Mouse (Mus musculus): ENCODE data around the gene Pias1. TPM values are rescaled to one million over a fixed set of nuclear protein-coding genes. Genes with fewer than 3 reads are reported as not detected.

The Pias1 gene
- total and polyA plus RNA-seq, 2 experiments from 2014 or later = 37.2 to 48.7 TPM

DNA sequence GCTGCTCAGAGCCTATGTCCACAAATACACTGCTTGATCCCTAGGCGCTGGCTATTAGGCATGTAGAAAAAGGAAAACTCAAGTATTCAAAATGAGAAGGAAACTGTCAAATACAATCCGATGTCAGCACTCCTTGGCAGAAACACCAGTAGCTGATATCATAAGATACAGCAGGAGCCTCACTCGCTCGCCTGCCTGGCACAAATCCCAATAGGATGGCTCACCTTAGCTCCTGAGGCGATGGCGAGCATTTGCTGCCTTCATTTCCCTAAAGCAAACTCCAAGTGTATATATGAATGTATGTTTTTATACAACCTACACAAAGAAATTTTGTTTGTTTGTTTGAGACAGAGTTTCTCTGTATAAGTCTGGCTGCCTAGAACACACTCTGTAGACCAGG is 42.4 kb downstream of the Pias1 start:
- H3K9ac ChIP-seq (replicated peaks; ENCODE audit: low read length) = no peak overlapping the region
- no peak for ATAC-seq
- H3K36me3 ChIP-seq (ENCODE audit: insufficient read depth, low read length) = no peaks in the 10 kb centered on the region
- H3K4me3 ChIP-seq (ENCODE audit: low read length) = no peak overlapping the region
- no peaks in the 10 kb centered on the region for H3K9me3 ChIP-seq (ENCODE audit: low read length)
- DNase-seq (ENCODE audit: low spot score) = no peak
- no peaks in the 10 kb centered on the region for H3K27me3 ChIP-seq (ENCODE audit: insufficient read depth, low read length)
- H3K27ac ChIP-seq = no peak overlapping the region
- no peak for TF ChIP-seq CTCF (IDR thresholded peaks at IDR 0.05; ENCODE audit: low read depth)
- WGBS = 93% methylated on average over 6 of the region's 6 CpGs
- no peaks in the 10 kb centered on the region for H3K4me1 ChIP-seq (ENCODE audit: insufficient read depth, low read length)
- no peak overlapping the region for H3K4me2 ChIP-seq (ENCODE audit: low read depth, low read length)

DNA sequence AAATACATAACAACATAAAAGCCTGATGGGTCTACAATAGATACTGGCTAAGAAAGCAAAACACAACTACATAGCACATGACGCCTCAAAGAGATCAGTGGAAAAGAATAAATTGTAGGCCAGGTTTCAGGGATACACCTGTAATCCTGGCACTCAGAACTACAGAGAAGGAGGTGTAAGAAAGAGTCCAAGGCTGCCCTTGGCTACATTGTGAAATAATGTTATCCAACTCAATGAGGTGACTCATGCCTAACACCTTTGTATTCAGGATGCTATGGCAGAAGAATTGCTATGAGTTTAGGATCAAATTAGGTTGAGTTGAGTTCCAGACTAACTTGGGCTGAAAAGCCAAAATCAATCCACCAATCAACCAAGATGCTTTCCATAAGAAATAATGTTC is 43.7 kb downstream of the Pias1 start:
- no peaks in the 10 kb centered on the region for H3K36me3 ChIP-seq (ENCODE audit: insufficient read depth, low read length)
- 98% methylated on average over 1 of the region's 1 CpGs for WGBS
- ATAC-seq (no peak), DNase-seq (ENCODE audit: low spot score) (no peak)
- H3K27me3 ChIP-seq (ENCODE audit: insufficient read depth, low read length) = no peaks in the 10 kb centered on the region
- H3K4me1 ChIP-seq (ENCODE audit: insufficient read depth, low read length) = no peaks in the 10 kb centered on the region
- H3K9me3 ChIP-seq (ENCODE audit: low read length) = no peaks in the 10 kb centered on the region
- no peak overlapping the region for H3K4me3 ChIP-seq (ENCODE audit: low read length)
- TF ChIP-seq CTCF (IDR thresholded peaks at IDR 0.05; ENCODE audit: low read depth) = no peak
- H3K4me2 ChIP-seq (ENCODE audit: low read depth, low read length) = no peak overlapping the region
- no peak overlapping the region for H3K27ac ChIP-seq
- no peak overlapping the region for H3K9ac ChIP-seq (replicated peaks; ENCODE audit: low read length)

DNA sequence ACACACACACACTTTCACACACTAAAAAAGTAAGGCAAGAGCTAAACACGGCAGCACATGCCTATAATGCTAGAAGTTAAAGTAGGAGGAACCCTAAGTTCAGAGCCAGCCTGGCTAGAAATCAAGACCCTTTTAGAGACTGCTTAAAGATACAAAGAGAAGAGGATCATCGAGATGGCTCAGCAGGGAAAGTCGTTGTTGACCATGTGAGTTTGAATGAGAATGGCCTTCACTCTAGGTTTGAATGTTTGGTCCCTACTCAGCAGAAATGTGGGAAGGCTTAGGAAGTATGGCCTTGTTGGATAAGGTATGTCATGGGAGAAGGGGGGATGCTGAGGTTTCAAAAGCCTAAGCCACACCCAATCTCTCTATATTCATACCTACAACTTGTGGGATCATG is 46.8 kb downstream of the Pias1 start:
- 74% methylated on average over 3 of the region's 3 CpGs for WGBS
- Histone ChIP-seq H3K27ac (no peak overlapping the region), H3K36me3 (ENCODE audit: insufficient read depth, low read length) (no peaks in the 10 kb centered on the region), H3K9ac (replicated peaks; ENCODE audit: low read length) (no peak overlapping the region), H3K9me3 (ENCODE audit: low read length) (no peaks in the 10 kb centered on the region), H3K4me2 (ENCODE audit: low read depth, low read length) (no peak overlapping the region), H3K4me3 (ENCODE audit: low read length) (no peak overlapping the region), H3K4me1 (ENCODE audit: insufficient read depth, low read length) (no peaks in the 10 kb centered on the region), H3K27me3 (ENCODE audit: insufficient read depth, low read length) (no peaks in the 10 kb centered on the region)
- TF ChIP-seq CTCF (IDR thresholded peaks at IDR 0.05; ENCODE audit: low read depth) = no peak
- ATAC-seq (no peak), DNase-seq (ENCODE audit: low spot score) (no peak)

DNA sequence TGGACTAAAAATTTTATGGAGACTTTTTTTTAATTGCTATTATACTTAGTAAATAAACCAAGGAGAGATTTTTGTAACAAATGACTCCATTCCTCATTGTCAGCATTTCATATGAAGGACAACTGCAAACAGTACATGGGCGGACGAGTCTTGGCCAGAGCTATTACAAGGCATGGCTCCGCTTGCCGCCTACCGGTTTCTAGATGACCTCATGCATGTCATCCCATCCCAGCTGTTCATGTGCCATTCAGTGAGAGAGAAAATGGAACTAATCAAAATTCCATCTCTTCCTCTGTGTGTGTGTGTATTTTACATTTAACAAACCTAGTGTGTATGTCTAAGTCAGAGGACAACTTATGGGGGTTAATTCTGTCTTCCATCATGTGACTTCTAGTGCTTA is 51.9 kb downstream of the Pias1 start:
- Histone ChIP-seq H3K4me1 (ENCODE audit: insufficient read depth, low read length) (0 out of 2 replicates have a peak, but pooled peaks cover 4% of the 10 kb centered on the region), H3K4me2 (ENCODE audit: low read depth, low read length) (no peak overlapping the region), H3K36me3 (ENCODE audit: insufficient read depth, low read length) (no peaks in the 10 kb centered on the region), H3K9ac (replicated peaks; ENCODE audit: low read length) (no peak overlapping the region), H3K27ac (no peak overlapping the region), H3K9me3 (ENCODE audit: low read length) (no peaks in the 10 kb centered on the region), H3K27me3 (ENCODE audit: insufficient read depth, low read length) (no peaks in the 10 kb centered on the region), H3K4me3 (ENCODE audit: low read length) (no peak overlapping the region)
- DNase-seq (ENCODE audit: low spot score) (peak; percentile 21), ATAC-seq (no peak)
- WGBS = 66% methylated on average over 5 of the region's 5 CpGs
- no peak for TF ChIP-seq CTCF (IDR thresholded peaks at IDR 0.05; ENCODE audit: low read depth)

DNA sequence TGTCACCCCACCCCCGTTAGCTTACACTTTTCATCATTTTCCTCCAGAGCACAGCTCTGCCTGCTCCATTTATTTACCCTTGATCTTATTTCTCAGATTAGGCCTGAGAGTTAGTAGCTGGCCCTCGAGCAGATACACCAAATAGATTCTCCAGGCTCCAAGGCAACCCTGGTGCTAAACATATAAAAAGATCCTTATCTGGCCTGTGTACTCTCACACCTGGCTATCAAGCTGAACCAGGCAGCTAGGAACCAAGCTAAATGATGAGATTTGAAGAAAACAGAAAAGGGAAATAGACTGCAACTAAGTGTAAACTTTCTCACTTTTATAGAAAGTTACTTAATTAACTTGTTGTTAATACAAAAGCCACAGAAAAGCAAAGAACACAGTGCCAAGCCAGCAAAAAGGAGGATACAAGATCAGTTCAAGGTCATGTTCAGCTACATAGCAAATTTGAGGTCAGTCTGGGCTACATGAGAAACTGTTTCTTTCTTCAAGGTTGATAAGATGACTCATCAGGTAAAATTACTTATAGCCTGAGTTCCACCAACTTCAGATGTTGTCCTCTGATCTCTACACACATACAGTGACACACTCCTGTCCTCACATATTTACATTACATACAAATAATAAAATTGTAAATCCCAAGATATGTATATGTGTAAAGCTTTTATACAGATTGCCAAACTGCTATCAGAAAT is 52.9 kb downstream of the Pias1 start:
- Histone ChIP-seq H3K27ac (no peak overlapping the region), H3K9ac (replicated peaks; ENCODE audit: low read length) (no peak overlapping the region), H3K9me3 (ENCODE audit: low read length) (no peaks in the 10 kb centered on the region), H3K4me3 (ENCODE audit: low read length) (no peak overlapping the region), H3K4me1 (ENCODE audit: insufficient read depth, low read length) (0 out of 2 replicates have a peak, but pooled peaks cover 4% of the 10 kb centered on the region), H3K36me3 (ENCODE audit: insufficient read depth, low read length) (no peaks in the 10 kb centered on the region), H3K4me2 (ENCODE audit: low read depth, low read length) (no peak overlapping the region), H3K27me3 (ENCODE audit: insufficient read depth, low read length) (no peaks in the 10 kb centered on the region)
- DNase-seq (ENCODE audit: low spot score) (no peak), ATAC-seq (no peak)
- no peak for TF ChIP-seq CTCF (IDR thresholded peaks at IDR 0.05; ENCODE audit: low read depth)
- WGBS = 64% methylated on average over 2 of the region's 2 CpGs

DNA sequence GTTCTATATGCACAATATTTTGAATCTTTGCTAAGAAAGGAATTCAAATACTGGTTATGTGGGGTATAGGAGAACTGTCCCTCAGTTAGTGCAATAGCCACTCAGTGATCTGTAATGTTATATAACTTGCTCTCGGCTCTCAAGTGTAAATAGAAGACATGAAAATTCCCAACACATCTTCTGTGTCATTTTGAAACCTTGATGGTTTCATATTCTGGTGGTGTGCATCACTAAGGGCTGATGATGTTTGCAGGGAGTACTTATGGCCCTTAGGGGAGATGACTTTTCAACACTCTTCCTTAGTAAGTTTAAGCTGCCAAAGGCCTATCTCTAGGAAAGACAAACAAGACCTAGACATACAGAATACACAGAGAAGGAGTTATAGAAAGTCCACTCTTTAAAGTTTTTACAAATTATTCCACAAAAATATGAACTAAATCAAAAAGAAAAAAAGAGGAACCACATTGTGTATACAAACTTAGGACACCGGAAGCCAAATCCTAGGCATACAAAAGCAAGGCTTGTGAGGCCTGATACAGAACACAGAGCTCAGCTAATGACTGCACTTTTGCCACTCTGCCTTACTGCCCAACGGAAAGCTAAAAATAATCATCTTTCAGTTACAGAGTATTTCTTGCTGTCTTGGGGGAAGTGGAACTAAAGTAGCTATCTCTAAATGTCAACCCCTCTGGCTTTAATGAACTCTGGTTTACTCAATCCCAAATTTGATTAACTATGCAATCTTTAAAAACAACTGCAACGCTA is 55.0 kb downstream of the Pias1 start:
- H3K4me1 ChIP-seq (ENCODE audit: insufficient read depth, low read length) = 0 out of 2 replicates have a peak, but pooled peaks cover 4% of the 10 kb centered on the region
- no peak overlapping the region for H3K4me3 ChIP-seq (ENCODE audit: low read length)
- H3K4me2 ChIP-seq (ENCODE audit: low read depth, low read length) = no peak overlapping the region
- H3K36me3 ChIP-seq (ENCODE audit: insufficient read depth, low read length) = no peaks in the 10 kb centered on the region
- 84% methylated on average over 4 of the region's 4 CpGs for WGBS
- DNase-seq (ENCODE audit: low spot score) (no peak), ATAC-seq (no peak)
- no peak overlapping the region for H3K27ac ChIP-seq
- no peak overlapping the region for H3K9ac ChIP-seq (replicated peaks; ENCODE audit: low read length)
- H3K9me3 ChIP-seq (ENCODE audit: low read length) = no peaks in the 10 kb centered on the region
- TF ChIP-seq CTCF (IDR thresholded peaks at IDR 0.05; ENCODE audit: low read depth) = no peak
- H3K27me3 ChIP-seq (ENCODE audit: insufficient read depth, low read length) = no peaks in the 10 kb centered on the region
